Mouse (Mus musculus) G1E-ER4 (cell line): ENCODE results near the gene Selenoi. TPM values are rescaled to one million over a fixed set of nuclear protein-coding genes. Genes with fewer than 3 reads are reported as not detected.

Source experiments
- GATA1 ChIP-seq: IDR thresholded peaks from one replicate; pipeline ENCODE4 v1.8.0; 2012; ENCODE audit warnings: low read length, inconsistent platforms
- polyA plus RNA-seq: library from polyadenylated mRNA; stranded (reverse); fragments of >175 nt; gene quantifications from 2 replicates; pipeline ENCODE4 v1.2.3, GENCODE M21; 2012

The Selenoi gene
- polyA plus RNA-seq, 1 experiment = 1.4 TPM

DNA sequence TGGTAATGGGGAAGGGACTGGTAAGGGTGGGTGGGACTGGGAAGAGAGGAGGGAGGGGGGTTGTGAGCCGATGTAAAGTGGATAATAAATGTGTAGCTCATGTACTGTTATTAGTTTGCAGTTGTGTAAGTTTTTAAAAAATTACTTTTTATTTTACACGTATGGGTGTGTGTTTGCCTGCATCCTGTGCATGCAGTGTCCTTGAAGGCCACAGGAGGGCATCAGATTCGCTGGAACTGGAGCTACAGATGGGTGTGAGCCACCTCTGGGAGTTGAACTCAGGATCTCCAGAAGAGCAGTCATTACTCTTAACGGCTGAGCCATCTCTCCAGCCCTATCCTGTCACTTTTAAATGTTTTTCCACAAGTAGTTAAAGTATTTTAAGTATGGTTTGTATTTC, 1.5 kb upstream of the Selenoi start:
- no peak for TF ChIP-seq GATA1

GRCm38 (mm10) chr5:30231891-30232270, 500 bp upstream of the Selenoi start:
- TF ChIP-seq GATA1 = no peak

DNA sequence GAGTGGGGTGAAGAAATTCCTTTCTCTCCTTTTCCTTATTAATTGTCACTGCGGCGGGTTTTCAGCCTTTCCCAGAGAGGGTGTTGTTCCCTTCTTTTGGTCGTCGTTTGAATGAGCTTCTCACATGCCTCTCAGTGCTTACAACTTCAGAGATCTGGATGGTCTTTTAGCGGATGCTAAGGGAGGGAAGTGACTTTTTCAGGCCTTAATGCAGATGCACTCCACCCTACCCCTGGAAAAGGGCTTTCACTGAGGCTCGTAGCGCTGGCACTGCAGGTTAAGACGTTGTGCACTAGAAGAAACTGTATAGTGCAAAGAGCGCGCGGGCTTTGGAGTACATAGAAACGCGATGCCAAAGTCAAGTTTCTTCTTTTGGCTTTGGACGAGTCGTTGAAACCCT, 661 bp downstream of the Selenoi start:
- TF ChIP-seq GATA1 = no peak

DNA sequence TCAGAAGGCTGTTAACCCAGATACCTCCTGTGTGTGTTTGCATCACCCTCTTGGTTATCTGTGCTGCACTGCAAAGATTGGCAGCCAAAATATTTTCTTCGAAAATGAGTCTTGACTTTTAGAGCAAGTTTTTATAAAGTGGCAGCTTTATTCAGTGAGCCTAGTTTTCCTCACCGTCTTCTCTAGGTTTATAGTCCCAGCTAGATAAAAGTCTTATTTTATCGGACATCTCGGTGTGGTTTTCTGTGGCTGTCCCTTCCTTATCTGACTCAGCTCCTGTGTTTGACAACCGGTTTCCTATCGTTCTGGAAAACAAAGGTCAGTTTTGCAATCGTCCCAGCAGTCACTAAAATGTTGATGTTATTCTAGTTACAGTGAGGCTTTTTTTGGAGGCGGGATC, 1.6 kb downstream of the Selenoi start:
- TF ChIP-seq GATA1 = peak; percentile 55

GRCm38 (mm10) chr5:30235641-30236126, 3.3 kb downstream of the Selenoi start:
- TF ChIP-seq GATA1 = no peak

GRCm38 (mm10) chr5:30238533-30238932, 6.2 kb downstream of the Selenoi start:
- no peak for TF ChIP-seq GATA1

DNA sequence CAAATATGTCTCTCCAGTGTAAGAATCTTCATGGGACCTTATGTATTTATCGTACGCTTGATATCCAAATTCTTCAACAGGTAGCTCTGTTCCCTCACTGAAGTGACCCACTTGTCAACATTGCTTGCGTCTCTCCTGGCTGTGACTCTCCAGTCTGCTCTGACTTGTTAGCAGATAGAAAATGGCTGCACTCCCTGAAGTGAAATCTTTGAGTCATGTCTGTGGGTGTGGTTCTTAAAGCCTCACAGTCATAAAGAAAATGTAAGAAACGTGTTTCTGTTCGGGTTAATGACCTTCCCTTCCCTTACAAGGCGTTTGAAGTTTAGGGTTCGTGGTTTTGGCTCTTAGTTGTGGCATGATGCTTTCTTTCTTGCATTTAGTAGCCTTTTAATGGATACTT, 8.2 kb downstream of the Selenoi start:
- TF ChIP-seq GATA1 = no peak

- TF ChIP-seq GATA1 = no peak
Measured at GRCm38 (mm10) chr5:30242410-30242809, 10.0 kb downstream of the Selenoi start.

- no peak for TF ChIP-seq GATA1
Measured at GRCm38 (mm10) chr5:30243741-30244140, 11.4 kb downstream of the Selenoi start.

- no peak for TF ChIP-seq GATA1
Measured at GRCm38 (mm10) chr5:30245861-30246416, 13.6 kb downstream of the Selenoi start.

DNA sequence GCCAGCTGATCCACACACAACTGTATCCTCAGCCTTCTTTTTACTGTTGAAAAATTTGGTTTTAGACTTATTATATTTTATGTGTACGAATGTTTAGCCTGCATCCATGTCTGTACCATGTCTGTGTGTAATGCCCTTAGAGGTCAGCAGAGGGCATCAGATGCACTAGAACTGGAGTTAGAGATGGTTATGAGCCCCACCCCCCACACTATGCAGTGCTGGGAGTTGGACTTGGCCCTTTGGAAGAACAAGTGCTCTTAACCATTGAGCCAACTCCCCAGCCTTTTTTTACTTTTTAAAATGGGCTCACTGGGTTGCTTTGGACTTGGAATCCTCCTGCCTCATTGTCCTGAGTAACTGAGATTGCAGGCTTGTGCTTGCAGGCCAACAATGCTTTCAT, 15.3 kb downstream of the Selenoi start:
- TF ChIP-seq GATA1 = no peak

GRCm38 (mm10) chr5:30255567-30256354, 23.4 kb downstream of the Selenoi start:
- no peak for TF ChIP-seq GATA1

- no peak for TF ChIP-seq GATA1
Measured at GRCm38 (mm10) chr5:30258776-30259175, 26.4 kb downstream of the Selenoi start.

- TF ChIP-seq GATA1 = no peak
Measured at GRCm38 (mm10) chr5:30270571-30271190, 38.3 kb downstream of the Selenoi start.

DNA sequence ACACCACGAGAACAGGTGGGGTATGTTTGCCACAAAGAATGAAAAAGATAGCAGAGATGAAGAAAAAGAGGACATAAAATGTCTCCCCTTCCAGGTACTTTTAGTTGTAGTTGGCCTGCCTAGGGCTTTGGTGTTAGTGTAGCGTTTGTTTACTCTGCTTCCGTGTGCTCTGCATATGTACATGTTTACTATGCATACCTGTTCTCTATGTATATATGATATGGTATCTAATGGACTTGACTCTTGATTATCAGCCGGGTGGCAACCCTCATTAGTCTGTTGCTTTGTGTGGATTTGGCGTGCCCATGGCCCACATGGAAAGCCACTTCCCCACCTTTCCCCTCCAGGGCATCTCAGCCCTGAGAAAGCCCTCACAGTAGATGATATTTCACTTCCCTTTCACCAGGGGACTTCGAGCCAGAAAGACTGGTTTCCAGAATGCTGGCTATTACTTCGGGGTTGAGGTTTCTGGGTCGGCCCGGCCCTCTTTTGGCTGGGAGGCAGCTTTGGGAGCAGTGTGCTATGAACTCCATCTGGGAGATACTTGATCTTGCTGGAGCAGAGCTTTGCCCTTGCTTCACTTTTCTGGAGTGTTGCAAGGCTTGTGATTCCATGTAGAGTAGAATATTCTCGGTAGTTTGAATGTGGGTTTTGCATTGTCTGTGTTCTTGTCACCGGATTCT, 39.4 kb downstream of the Selenoi start:
- TF ChIP-seq GATA1 = no peak

DNA sequence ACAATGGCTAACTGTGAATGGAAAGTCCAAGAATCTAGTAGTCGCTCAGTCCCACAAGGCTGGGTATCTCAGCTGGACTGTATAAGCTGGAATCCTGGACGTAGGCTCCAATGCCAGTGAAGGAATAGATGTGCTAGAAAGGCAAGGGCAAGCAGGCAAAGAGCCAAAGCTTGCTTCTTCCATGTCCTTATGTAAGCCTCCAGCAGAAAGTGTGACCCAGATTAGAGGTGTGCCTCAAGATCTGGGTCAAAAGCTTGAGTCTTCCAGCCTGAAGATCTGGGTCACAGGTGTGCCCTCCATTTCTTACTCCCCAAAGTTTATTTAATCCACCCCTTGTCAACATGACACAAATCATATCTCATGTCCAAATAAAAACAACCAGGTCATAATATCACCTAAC, 44.0 kb downstream of the Selenoi start:
- no peak for TF ChIP-seq GATA1
